Mouse (Mus musculus): ENCODE data around the gene Nr2f2.

The Nr2f2 gene

DNA sequence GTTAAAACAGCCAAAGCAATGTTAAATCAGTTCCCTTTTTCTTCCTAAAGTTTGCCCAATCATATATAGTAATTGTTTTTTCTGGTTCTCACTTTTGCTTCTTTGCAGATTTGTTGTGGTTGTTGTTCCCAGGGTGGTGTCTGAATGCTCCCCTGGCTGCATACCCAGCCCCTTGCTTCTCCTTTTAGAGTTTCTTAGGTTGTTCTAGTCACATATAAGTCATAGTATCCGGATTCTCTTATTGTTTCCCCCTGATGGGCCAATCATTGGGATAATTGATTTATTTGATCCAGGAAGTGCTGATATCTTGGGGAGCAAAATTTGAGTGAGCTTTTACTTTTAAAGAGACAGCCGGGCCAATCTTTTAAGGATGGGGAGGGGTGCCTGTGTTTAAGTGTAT, 39.3 kb downstream of the Nr2f2 start:
- in situ Hi-C loops (cut with MboI; ENCODE audit: low pct_unique_long_range_greater_than_20kb in 1 of 2, low sequenced_read_pairs in 2 of 2, unreplicated experiment in 1 of 2), result loop anchor here in 1 of 2 experiments (25.0 kb wide), 1 partner anchor 840 kb away; no protein-coding TSS in a partner anchor

DNA sequence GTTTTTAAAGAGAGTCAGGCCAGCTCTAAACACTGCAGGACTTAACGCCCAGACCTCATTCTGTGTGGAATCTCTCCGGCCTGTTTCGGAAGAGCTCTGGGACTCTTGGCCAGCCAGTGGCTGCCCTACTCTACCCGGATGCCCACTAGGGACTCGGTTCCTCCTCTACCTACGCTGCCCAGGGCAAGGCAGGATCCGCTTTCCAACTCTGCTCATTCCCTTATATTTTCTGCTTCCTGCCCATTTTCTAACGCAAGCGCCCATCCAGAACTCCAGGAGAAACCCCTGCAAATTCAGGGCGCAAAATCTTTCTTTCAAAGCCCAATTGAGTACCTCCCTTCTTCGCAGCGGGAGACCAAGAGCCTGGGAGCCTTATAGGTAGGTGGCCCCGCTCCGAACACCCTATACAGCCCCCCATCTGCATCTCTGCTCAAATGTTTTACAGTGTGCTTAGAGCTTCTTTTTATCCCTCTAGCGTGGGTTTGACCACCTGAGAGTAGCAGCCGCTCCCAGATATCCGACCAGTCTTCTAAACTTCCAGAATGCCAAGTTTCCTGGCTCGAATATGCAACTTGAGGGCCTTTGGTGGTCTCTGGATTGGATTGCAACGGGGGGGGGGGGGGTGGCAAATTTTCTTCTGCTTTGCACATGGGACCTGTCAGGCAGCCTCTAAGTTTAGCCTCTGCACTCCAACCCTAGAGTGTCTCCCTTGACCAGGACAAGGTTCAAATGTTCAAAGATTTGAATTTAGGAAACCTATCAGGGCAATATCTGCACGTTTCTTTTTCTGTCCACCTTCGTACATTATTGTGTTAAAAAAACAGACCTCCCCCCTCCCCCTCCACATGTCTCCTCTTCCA, 40.1 kb downstream of the Nr2f2 start:
- in situ Hi-C loops (cut with MboI; ENCODE audit: low pct_unique_long_range_greater_than_20kb in 1 of 2, low sequenced_read_pairs in 2 of 2, unreplicated experiment in 1 of 2), result loop anchor here in 1 of 2 experiments (25.0 kb wide), 1 partner anchor 839 kb away; no protein-coding TSS in a partner anchor

DNA sequence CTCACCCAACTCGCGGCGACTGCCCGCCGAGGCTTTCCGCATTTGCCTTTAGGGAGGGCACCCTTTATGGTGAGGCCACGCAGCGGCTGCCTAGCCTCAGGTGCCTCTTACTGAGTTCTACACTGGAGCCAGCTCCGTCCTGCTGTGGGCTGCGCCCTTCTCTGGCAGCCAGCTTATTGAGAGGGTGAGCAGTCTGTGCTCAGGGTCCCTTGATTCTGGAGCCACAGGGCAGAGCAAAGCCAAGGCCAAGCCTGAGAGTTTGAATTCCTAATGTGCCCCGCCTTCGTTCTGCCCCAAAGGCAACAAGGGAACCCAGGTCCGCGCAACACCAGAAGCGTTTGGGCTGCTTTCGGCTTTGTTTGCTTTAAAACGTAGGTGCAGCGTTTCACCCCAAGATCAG, 41.2 kb downstream of the Nr2f2 start:
- in situ Hi-C loops (cut with MboI; ENCODE audit: low pct_unique_long_range_greater_than_20kb in 1 of 2, low sequenced_read_pairs in 2 of 2, unreplicated experiment in 1 of 2), result loop anchor here in 1 of 2 experiments (25.0 kb wide), 1 partner anchor 838 kb away; no protein-coding TSS in a partner anchor

- in situ Hi-C loops (cut with MboI; ENCODE audit: low pct_unique_long_range_greater_than_20kb in 1 of 2, low sequenced_read_pairs in 2 of 2, unreplicated experiment in 1 of 2), result no loop called here
Measured at GRCm38 (mm10) chr7:70324541-70324940, 42.0 kb downstream of the Nr2f2 start.

- in situ Hi-C loops (cut with MboI; ENCODE audit: low pct_unique_long_range_greater_than_20kb in 1 of 2, low sequenced_read_pairs in 2 of 2, unreplicated experiment in 1 of 2), result no loop called here
Measured at GRCm38 (mm10) chr7:70324041-70324440, 42.5 kb downstream of the Nr2f2 start.

- in situ Hi-C loops (cut with MboI; ENCODE audit: low pct_unique_long_range_greater_than_20kb in 1 of 2, low sequenced_read_pairs in 2 of 2, unreplicated experiment in 1 of 2), result no loop called here
Measured at GRCm38 (mm10) chr7:70305716-70306115, 60.8 kb downstream of the Nr2f2 start.

DNA sequence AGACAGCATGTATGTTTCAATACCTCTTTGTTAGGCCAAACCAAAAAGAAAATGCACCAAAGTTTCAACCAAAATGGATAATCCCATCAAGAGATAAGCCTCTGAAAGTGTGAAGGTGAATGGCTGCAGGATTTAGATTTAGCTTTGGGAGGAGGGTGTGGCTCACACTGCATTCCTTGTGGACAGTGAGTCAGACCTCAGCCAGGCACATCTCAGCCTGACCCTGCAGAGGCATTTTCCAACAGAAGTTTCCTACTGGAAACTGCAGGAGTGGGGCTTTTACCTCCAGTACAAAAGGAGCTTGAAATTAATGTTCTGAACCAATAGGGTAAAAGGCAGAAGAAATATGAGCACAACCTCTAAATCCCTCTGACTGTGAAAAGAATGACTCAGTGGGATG, 62.1 kb downstream of the Nr2f2 start:
- in situ Hi-C loops (cut with MboI; ENCODE audit: low pct_unique_long_range_greater_than_20kb in 1 of 2, low sequenced_read_pairs in 2 of 2, unreplicated experiment in 1 of 2), result no loop called here
